Mouse (Mus musculus): ENCODE data around the gene G6pc3. TPM values are rescaled to one million over a fixed set of nuclear protein-coding genes. Genes with fewer than 3 reads are reported as not detected.
A peak's percentile ranks its signal among the peaks of the same experiment; 100 is the strongest.

The G6pc3 gene
- polyA plus RNA-seq, 1 experiment from 2014 or later: 21.5 TPM

GRCm38 (mm10) chr11:102221243-102221953, 32.0 kb downstream of the G6pc3 start:
- no peak overlapping the region for H3K4me2 ChIP-seq
- H3K9me3 ChIP-seq (replicated peaks): no peaks in the 10 kb centered on the region
- H3K9ac ChIP-seq: no peak overlapping the region
- WGBS: 89% methylated on average over 8 of the region's 8 CpGs
- no peaks in the 10 kb centered on the region for H3K27me3 ChIP-seq
- no peak for ATAC-seq
- H3K27ac ChIP-seq: no peak overlapping the region
- no peak overlapping the region for H3K4me3 ChIP-seq
- H3K36me3 ChIP-seq (ENCODE audit: poor library complexity, severe bottlenecking): peaks cover 45% of the 10 kb centered on the region; the same call in 1 of the 2 replicates
- peaks cover 76% of the 10 kb centered on the region for H3K4me1 ChIP-seq

GRCm38 (mm10) chr11:102221954-102222351, 32.5 kb downstream of the G6pc3 start:
- no peak overlapping the region for H3K4me3 ChIP-seq
- H3K4me1 ChIP-seq: peaks cover 76% of the 10 kb centered on the region
- no peak overlapping the region for H3K9ac ChIP-seq
- H3K9me3 ChIP-seq (replicated peaks): no peaks in the 10 kb centered on the region
- ATAC-seq: no peak
- peaks cover 45% of the 10 kb centered on the region; the same call in 1 of the 2 replicates for H3K36me3 ChIP-seq (ENCODE audit: poor library complexity, severe bottlenecking)
- H3K27ac ChIP-seq: no peak overlapping the region
- no peaks in the 10 kb centered on the region for H3K27me3 ChIP-seq
- WGBS: 63% methylated on average over 8 of the region's 8 CpGs
- no peak overlapping the region for H3K4me2 ChIP-seq

DNA sequence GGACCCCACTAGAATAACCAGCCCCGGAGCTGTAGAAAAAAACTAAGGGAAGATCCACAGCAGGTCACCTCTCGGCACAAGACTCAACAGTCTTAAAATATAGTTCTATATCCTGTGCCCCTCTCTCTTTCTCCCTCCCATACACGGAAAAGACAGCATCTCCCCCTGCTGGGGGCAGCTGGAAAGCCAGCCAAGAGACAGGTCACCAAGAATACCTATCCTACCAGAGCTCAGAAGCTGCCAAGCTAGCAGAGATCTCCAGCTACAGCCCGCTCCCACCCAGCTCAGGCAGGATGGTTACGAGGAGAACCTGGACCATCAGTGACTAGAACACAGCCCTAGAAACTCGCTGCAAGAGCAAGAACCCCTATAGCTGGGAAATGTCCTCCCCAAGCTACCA, 33.7 kb downstream of the G6pc3 start:
- no peaks in the 10 kb centered on the region for H3K9me3 ChIP-seq (replicated peaks)
- peaks cover 76% of the 10 kb centered on the region for H3K4me1 ChIP-seq
- 47% methylated on average over 6 of the region's 6 CpGs for whole genome bisulfite sequencing
- peak overlapping the region; percentile 23; the same call in 1 of the 2 replicates for H3K9ac ChIP-seq
- H3K36me3 ChIP-seq (ENCODE audit: poor library complexity, severe bottlenecking): peaks cover 37% of the 10 kb centered on the region; the same call in 1 of the 2 replicates
- no peak for ATAC-seq
- no peaks in the 10 kb centered on the region for H3K27me3 ChIP-seq
- no peak overlapping the region for H3K4me2 ChIP-seq
- no peak overlapping the region for H3K27ac ChIP-seq
- H3K4me3 ChIP-seq: no peak overlapping the region

- peaks cover 74% of the 10 kb centered on the region for H3K4me1 ChIP-seq
- WGBS: 8% methylated on average over 22 of the region's 22 CpGs
- H3K4me3 ChIP-seq: no peak overlapping the region
These were observed 35.3 kb downstream of the G6pc3 start for GRCm38 (mm10) chr11:102224686-102225085.

GRCm38 (mm10) chr11:102225221-102225620, 35.8 kb downstream of the G6pc3 start:
- Histone ChIP-seq H3K9ac (peak overlapping the region; percentile 47; the same call in 1 of the 2 replicates), H3K4me3 (no peak overlapping the region), H3K4me2 (peak overlapping the region; percentile 43), H3K4me1 (peaks cover 69% of the 10 kb centered on the region), H3K36me3 (ENCODE audit: poor library complexity, severe bottlenecking) (peaks cover 31% of the 10 kb centered on the region; the same call in 1 of the 2 replicates), H3K9me3 (replicated peaks) (no peaks in the 10 kb centered on the region), H3K27ac (no peak overlapping the region), H3K27me3 (no peaks in the 10 kb centered on the region)
- ATAC-seq: no peak
- 69% methylated on average over 5 of the region's 5 CpGs for WGBS

More at GRCm38 (mm10) chr11:102224686-102225085, 35.3 kb downstream of the G6pc3 start:
- peaks cover 35% of the 10 kb centered on the region; the same call in 1 of the 2 replicates for H3K36me3 ChIP-seq (ENCODE audit: poor library complexity, severe bottlenecking)
- no peaks in the 10 kb centered on the region for H3K27me3 ChIP-seq
- no peaks in the 10 kb centered on the region for H3K9me3 ChIP-seq (replicated peaks)
- no peak overlapping the region for H3K27ac ChIP-seq
- H3K4me2 ChIP-seq: peak overlapping the region; percentile 43
- peak overlapping the region; percentile 47; the same call in 1 of the 2 replicates for H3K9ac ChIP-seq
- no peak for ATAC-seq

DNA sequence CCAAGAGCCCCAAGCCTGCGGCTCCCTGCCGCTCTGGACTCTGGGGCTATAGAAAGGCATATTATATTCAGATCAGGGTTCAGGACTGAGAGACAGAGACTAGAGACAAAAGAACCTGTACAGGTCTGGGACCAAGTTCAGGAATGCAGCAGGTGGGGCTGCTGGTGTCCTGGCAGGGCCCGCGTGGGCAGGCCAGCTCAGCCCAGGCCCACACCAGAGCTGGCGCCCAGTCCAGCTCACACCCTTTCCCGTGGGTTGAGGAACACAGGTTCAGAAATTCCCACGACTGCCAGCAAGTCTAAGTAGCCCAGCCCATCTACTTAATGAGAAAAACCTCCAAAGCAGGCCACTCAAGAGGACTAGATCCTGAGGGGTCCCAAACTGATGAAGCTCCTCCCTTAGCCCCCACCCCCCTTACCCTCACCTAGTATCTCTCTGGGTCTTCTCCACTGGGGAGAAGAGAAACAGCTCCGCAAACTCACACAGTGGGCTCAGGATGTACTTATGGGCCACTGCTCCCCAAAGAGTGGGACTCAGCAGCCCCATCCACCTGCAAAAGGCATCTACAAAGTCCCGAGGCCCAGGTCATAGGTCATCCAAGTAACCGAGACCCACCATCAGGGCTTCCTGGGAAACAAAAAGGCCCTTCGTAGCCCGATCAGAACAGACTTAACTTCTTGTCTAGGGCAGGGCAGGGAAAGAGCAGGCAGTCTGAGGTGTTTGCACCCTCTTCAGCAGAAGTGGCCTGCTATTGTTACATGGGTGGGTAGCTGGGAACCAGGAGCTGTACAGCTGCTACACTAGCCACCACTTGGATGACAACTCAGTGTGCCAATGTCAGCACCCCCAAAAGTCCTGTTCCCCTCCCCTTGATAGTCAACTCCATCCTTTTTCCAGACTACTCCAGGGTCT, 36.9 kb downstream of the G6pc3 start:
- H3K9ac ChIP-seq: peak overlapping the region; percentile 90
- no peak for ATAC-seq
- no peaks in the 10 kb centered on the region for H3K27me3 ChIP-seq
- WGBS: 59% methylated on average over 12 of the region's 12 CpGs
- H3K4me1 ChIP-seq: peaks cover 66% of the 10 kb centered on the region
- peak overlapping the region; percentile 76 for H3K4me2 ChIP-seq
- peaks cover 25% of the 10 kb centered on the region; the same call in 1 of the 2 replicates for H3K36me3 ChIP-seq (ENCODE audit: poor library complexity, severe bottlenecking)
- H3K4me3 ChIP-seq: peak overlapping the region; percentile 79; the same call in 1 of the 2 replicates
- no peaks in the 10 kb centered on the region for H3K9me3 ChIP-seq (replicated peaks)
- no peak overlapping the region for H3K27ac ChIP-seq

DNA sequence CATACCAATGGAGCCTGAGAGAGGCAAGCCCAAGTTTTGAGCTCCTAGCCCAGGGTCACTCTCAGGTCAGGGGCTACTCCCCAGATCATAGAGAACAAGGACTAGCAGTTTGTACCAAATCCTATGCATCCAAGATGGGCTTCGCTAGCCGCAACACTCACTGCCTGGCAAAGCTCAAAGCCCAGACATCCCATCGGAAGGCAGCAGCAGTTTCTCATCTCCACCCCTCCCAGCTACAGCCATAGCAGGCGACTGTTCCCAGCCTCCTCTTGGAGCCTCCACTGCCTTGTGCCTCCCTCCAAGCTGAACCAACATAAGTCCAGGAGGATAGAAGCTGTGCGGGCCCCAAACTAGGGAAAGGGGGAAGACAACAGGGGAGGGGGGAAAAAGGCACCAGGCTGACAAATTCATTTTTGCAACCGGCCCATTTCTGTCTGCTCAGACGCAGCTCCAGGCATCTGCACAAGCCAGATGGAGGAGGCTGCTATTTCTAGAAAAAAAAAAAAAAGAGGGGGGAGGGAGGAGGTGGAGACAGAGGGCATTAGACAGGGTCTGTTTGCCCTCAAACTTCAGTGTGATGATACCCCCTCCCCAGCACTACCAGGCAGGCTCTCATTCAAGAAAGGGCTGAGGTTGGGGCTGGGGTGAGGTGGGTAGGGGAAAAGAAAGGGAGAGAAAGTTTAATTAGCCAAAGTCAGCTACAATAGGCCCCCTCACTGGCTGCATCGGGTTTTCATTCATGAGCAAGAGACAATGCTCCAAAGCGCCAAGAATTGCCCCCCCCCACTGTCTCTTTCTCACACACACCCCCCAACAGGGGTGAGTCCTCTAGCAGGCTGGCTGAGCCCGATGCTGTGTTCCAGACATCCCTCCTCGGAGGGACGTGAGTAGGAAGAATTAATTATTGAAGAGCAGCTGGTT, 38.1 kb downstream of the G6pc3 start:
- Histone ChIP-seq H3K27ac (peak overlapping the region; percentile 93), H3K4me2 (peak overlapping the region; percentile 76), H3K9ac (peak overlapping the region; percentile 90), H3K36me3 (ENCODE audit: poor library complexity, severe bottlenecking) (peaks cover 13% of the 10 kb centered on the region; the same call in 1 of the 2 replicates), H3K27me3 (no peaks in the 10 kb centered on the region), H3K9me3 (replicated peaks) (no peaks in the 10 kb centered on the region), H3K4me1 (peaks cover 66% of the 10 kb centered on the region), H3K4me3 (peak overlapping the region; percentile 79)
- WGBS: 2% methylated on average over 12 of the region's 12 CpGs
- peak; percentile 44 for ATAC-seq

DNA sequence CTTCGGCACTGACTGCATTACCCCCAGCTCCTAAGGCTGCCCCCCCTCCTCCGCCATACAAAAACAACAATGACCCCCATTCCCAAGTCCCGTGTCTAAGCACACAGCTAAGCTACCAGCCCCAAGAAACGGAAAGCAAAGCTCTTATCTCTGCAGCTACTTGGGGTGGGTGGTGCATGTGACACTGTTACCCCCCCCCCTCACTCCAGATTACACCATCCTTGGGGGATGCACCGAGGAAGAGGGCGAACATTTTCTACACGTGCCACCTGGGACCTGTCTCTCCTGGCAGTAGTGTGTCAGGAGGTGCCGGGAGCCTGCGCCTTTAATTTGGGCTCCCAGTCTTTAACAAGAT, 38.7 kb downstream of the G6pc3 start:
- H3K9me3 ChIP-seq (replicated peaks): no peaks in the 10 kb centered on the region
- peaks cover 63% of the 10 kb centered on the region for H3K4me1 ChIP-seq
- peak overlapping the region; percentile 90 for H3K9ac ChIP-seq
- H3K36me3 ChIP-seq (ENCODE audit: poor library complexity, severe bottlenecking): peaks cover 9% of the 10 kb centered on the region; the same call in 1 of the 2 replicates
- H3K4me2 ChIP-seq: peak overlapping the region; percentile 76
- 7% methylated on average over 9 of the region's 9 CpGs for WGBS
- peak overlapping the region; percentile 93 for H3K27ac ChIP-seq
- H3K4me3 ChIP-seq: peak overlapping the region; percentile 79
- no peak; the same call in 1 of the 2 replicates for ATAC-seq
- no peaks in the 10 kb centered on the region for H3K27me3 ChIP-seq

- Histone ChIP-seq H3K4me3 (peak overlapping the region; percentile 79), H3K9ac (peak overlapping the region; percentile 90), H3K9me3 (replicated peaks) (no peaks in the 10 kb centered on the region), H3K36me3 (ENCODE audit: poor library complexity, severe bottlenecking) (peaks cover 5% of the 10 kb centered on the region; the same call in 1 of the 2 replicates), H3K27me3 (no peaks in the 10 kb centered on the region), H3K4me2 (peak overlapping the region; percentile 76), H3K4me1 (peaks cover 57% of the 10 kb centered on the region), H3K27ac (peak overlapping the region; percentile 93)
- no peak for ATAC-seq
- WGBS: 17% methylated on average over 7 of the region's 7 CpGs
These were observed 39.3 kb downstream of the G6pc3 start for GRCm38 (mm10) chr11:102228646-102229268.

GRCm38 (mm10) chr11:102229331-102229953, 40.0 kb downstream of the G6pc3 start:
- Histone ChIP-seq H3K4me3 (peak overlapping the region; percentile 79), H3K27ac (peak overlapping the region; percentile 93), H3K4me2 (peak overlapping the region; percentile 76), H3K9ac (peak overlapping the region; percentile 90), H3K4me1 (peaks cover 54% of the 10 kb centered on the region), H3K9me3 (replicated peaks) (no peaks in the 10 kb centered on the region), H3K27me3 (no peaks in the 10 kb centered on the region), H3K36me3 (ENCODE audit: poor library complexity, severe bottlenecking) (no peaks in the 10 kb centered on the region)
- WGBS: 1% methylated on average over 47 of the region's 47 CpGs
- ATAC-seq: peak; percentile 37; the same call in 1 of the 2 replicates

Data from forebrain, embryonic 13.5 days (tissue).